Mouse (Mus musculus) testis, adult 2 months (tissue): ENCODE data around the gene Zscan2. TPM values are rescaled to one million over a fixed set of nuclear protein-coding genes. Genes with fewer than 3 reads are reported as not detected.

Experiments used
- H3K27ac ChIP-seq: fragments of 200-500 bp; 2 replicates; pipeline ENCODE4 v1.5.1; 2012; ENCODE audit warnings: low read depth, low read length; ENCODE audit not compliant: control insufficient read depth, insufficient read depth
- H3K27me3 ChIP-seq: fragments of 200-500 bp; 2 replicates; pipeline ENCODE4 v1.6.1; 2012; ENCODE audit warnings: mild to moderate bottlenecking, low read length, moderate library complexity; ENCODE audit not compliant: control insufficient read depth, insufficient read depth
- H3K36me3 ChIP-seq: fragments of 200-500 bp; 2 replicates; pipeline ENCODE4 v1.6.1; 2012; ENCODE audit warnings: mild to moderate bottlenecking, low read length; ENCODE audit not compliant: control insufficient read depth, insufficient read depth
- H3K4me1 ChIP-seq: fragments of 200-500 bp; 2 replicates; pipeline ENCODE4 v1.6.1; 2012; ENCODE audit warnings: low read length; ENCODE audit not compliant: control insufficient read depth, insufficient read depth
- H3K4me3 ChIP-seq: fragments of 200-500 bp; 2 replicates; pipeline ENCODE4 v1.5.1; 2012; ENCODE audit warnings: low read depth, mild to moderate bottlenecking, low read length, moderate library complexity, mixed read lengths; ENCODE audit not compliant: control insufficient read depth
- CTCF ChIP-seq: fragments of 200-500 bp; IDR thresholded peaks from 2 replicates; pipeline ENCODE4 v1.5.1; 2012; ENCODE audit warnings: low read depth, mild to moderate bottlenecking, inconsistent platforms, low read length, moderate library complexity; ENCODE audit not compliant: control insufficient read depth, insufficient read depth, insufficient replicate concordance
- POLR2A ChIP-seq: fragments of 200-500 bp; IDR thresholded peaks from 2 replicates; pipeline ENCODE4 v1.6.1; 2012; ENCODE audit warnings: low read depth, mild to moderate bottlenecking, inconsistent platforms, low read length, moderate library complexity; ENCODE audit not compliant: control insufficient read depth
- polyA plus RNA-seq: library from polyadenylated mRNA; depleted of rRNA; stranded (reverse); fragments of >200 nt; gene quantifications from 2 replicates; pipeline ENCODE4 v1.2.3, GENCODE M21; 2012

The Zscan2 gene
- polyA plus RNA-seq, 1 experiment = 35.8 TPM

DNA sequence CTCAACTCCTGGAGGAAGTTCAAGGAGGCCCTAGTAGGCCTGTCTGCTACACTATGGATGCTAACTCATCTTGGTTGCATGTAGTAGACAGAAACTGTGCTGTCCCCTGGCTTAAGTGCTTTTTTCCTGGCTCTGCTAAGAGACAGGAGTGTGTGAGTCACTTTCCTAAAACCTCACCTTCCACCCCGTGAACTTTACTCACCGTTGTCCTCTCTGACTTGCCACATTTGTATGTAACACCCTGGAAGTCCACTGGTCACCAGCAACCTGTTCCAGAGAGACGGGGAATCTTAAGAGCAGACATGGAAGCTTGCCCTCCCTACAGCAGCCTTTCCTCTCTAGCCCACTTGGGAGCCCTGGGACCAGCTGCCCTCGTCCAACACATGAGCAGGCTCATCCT is 37.0 kb downstream of the Zscan2 start:
- Histone ChIP-seq H3K4me3 (no peak overlapping the region), H3K4me1 (peaks cover 7% of the 10 kb centered on the region), H3K27ac (no peak overlapping the region), H3K27me3 (no peaks in the 10 kb centered on the region), H3K36me3 (peaks cover 4% of the 10 kb centered on the region)
- no peak for TF ChIP-seq POLR2A
- TF ChIP-seq CTCF = no peak

DNA sequence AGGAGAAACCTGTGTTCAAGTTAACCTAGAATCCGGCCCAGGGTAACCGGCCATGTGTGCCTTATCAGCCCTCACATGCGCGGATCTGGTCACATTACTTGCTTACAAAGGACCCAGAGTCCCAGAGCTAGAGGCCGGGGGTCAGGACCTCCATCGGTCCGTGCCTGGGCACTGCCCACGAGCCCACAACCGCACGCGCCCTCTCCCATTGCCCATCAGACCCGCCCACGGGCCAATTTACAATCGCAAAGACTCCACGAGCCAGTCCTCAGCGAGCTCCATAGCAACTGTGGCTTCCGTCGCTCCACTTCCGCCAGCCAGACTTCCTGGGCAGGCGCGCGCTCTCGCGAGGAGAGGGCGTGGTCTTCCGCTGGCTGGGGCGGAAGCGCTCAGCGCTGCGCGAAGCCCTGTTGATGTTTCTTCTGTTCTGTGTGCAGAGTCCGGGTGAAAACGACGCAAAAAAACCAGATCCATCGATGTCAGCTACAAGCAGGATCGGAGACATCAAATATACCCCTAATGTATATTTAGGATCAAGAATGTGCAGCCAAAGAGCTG is 40.3 kb downstream of the Zscan2 start, which contains the start of gene Wdr73:
TSS of gene Wdr73 (minus strand) at position 326 of the 558 bp plus-strand sequence.
- Histone ChIP-seq H3K36me3 (no peaks in the 10 kb centered on the region), H3K27me3 (no peaks in the 10 kb centered on the region), H3K4me1 (peaks cover 22% of the 10 kb centered on the region), H3K27ac (peak within 1 kb of the TSS; percentile 55), H3K4me3 (peak within 1 kb of the TSS; percentile 83)
- TF ChIP-seq POLR2A (peak; percentile 90), CTCF (0 out of 2 replicates have a peak, but pooled peaks have one; percentile 9)

DNA sequence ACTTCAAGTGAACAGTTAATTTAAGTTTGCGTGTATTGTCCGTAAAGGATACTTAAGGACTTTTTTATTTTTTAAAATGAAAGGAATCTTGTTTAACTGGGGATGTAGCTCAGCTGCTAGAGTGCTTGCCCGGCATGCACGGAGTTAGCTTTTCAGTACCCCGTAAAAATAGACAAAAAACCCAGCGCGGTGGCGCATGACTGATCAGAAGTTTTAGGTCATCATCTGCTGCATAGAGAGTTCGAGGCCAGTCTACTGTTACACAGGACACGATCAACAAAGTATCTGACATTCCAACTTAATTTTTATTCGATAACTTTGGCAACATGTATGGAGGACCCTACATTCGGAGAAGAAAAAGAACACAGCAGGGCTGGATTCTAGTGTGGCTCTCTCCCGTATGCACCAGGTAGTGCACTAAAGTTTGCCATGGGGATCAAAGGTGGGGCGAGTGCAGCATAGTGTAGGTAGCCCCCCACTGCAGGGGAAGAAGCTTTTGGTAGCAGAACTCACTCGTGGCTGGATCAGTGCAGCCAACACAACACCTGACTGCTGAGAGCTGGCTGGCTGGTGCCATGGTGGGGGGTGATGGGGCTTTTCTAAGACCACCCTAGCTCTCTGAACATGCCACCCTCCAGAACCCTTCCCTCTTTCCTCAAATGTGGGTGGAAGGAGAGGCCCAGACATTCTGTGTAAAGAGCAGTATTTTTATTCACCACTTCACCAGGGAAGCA is 41.0 kb downstream of the Zscan2 start:
- peak overlapping the region; percentile 83 for H3K4me3 ChIP-seq
- H3K27ac ChIP-seq = peak overlapping the region; percentile 55
- no peaks in the 10 kb centered on the region for H3K27me3 ChIP-seq
- no peaks in the 10 kb centered on the region for H3K36me3 ChIP-seq
- peaks cover 23% of the 10 kb centered on the region for H3K4me1 ChIP-seq
- TF ChIP-seq CTCF = no peak
- TF ChIP-seq POLR2A = no peak

DNA sequence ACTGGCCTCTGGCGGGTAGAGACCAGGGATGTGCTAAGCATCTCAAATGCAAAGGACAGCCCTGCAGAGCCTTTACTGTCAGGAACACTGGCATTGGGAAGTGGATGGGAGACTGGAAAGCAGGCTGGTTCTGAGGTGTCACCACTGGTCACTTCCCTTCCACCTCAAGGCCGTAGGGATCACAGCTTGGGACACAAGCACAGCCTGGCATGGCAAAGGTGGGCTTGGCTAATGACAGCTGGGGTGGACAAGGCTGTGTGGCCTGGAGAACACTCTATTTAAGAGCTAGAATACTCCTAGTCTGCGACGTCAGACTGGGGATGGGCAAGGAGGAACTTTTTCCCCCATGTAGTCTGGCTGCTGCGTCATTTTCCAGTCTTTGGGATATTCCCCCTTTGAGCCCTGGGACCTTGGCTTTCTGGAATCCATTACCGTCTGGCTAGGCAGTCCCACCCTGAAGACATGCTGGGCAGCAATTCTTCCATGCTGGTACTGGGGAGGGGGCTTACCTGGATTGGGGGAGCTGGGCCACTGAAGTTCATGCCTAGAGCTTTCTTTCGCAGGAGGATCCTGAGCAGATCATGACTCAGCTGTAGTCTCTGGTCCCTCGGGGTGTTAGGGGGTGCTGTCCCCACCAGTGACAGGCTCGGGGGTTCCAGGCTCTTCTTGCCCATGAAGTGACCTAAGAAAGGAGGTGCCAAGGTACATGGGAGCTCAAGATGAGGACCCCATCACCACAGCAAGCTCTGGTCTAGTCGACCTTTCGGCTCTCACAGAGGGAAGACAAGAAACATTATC is 43.1 kb downstream of the Zscan2 start:
- TF ChIP-seq CTCF = no peak
- no peak for TF ChIP-seq POLR2A
- Histone ChIP-seq H3K36me3 (no peaks in the 10 kb centered on the region), H3K27me3 (no peaks in the 10 kb centered on the region), H3K27ac (no peak overlapping the region), H3K4me1 (peaks cover 33% of the 10 kb centered on the region), H3K4me3 (no peak overlapping the region)

DNA sequence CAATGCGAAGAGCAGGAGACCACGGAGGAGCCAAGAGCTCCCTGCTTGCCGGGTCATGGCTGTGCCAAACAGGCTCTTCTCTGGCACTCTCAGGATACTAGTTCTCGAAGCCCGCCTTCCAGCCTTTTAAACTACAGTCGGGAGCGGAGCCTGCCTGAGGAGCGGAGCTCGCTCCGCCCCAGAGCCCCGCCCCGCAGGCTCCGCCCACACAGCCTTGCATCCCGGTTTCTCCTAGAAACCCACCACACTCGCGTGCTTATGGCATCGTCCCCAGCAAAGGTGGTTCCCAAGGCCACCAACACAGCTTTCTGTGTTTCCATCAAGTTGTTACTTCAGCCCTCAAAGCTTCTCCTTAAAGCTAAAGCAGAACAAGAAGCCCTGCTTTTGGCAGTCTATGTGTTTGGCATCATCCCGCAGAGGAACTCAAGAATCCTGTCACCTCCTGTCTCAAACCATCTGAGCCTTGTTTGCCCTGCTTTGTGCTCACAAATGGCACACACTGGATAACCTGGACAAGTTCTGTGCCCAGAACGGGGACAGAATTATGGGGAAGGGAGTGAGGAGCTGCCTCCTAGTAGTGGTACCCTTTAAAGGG is 44.3 kb downstream of the Zscan2 start, which contains the start of gene Nmb:
TSS of gene Nmb (minus strand) at position 156 of the 595 bp plus-strand sequence.
- Histone ChIP-seq H3K4me3 (peak within 1 kb of the TSS; percentile 72), H3K27me3 (no peaks in the 10 kb centered on the region), H3K4me1 (peaks cover 33% of the 10 kb centered on the region), H3K36me3 (no peaks in the 10 kb centered on the region), H3K27ac (no peak within 1 kb of the TSS)
- no peak for TF ChIP-seq CTCF
- TF ChIP-seq POLR2A = no peak

DNA sequence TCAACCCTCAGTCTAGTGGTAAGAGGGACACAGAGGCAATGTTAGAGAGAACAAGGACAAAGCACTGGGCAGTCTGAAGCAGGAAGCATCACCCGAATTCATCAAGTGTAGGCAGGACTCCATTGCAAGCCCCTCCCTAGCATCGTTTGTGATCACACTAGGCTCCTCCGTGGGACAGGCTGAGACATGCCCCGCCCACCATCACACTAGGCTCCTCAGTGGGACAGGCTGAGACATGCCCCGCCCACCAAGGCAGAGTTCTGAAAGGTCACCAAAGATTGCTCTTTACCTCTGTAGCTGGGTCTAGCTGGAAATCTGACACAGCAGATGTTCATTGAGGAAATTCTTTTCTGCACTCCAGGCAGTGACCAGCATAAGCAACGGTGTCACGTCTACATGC is 50.3 kb downstream of the Zscan2 start:
- no peaks in the 10 kb centered on the region for H3K27me3 ChIP-seq
- H3K4me1 ChIP-seq = peaks cover 11% of the 10 kb centered on the region
- no peak overlapping the region for H3K27ac ChIP-seq
- no peak overlapping the region for H3K4me3 ChIP-seq
- H3K36me3 ChIP-seq = peaks cover 3% of the 10 kb centered on the region
- TF ChIP-seq CTCF (no peak), POLR2A (no peak)
